Mouse (Mus musculus): ENCODE results near the gene Kcnj3. TPM values are rescaled to one million over a fixed set of nuclear protein-coding genes. Genes with fewer than 3 reads are reported as not detected.

Kcnj3 gene
- 3.9 and 5.1 TPM in 2 replicates for polyA plus RNA-seq (2015; fragmentation: Nextera tagmentation; extraction: Ambion mirVana)

DNA sequence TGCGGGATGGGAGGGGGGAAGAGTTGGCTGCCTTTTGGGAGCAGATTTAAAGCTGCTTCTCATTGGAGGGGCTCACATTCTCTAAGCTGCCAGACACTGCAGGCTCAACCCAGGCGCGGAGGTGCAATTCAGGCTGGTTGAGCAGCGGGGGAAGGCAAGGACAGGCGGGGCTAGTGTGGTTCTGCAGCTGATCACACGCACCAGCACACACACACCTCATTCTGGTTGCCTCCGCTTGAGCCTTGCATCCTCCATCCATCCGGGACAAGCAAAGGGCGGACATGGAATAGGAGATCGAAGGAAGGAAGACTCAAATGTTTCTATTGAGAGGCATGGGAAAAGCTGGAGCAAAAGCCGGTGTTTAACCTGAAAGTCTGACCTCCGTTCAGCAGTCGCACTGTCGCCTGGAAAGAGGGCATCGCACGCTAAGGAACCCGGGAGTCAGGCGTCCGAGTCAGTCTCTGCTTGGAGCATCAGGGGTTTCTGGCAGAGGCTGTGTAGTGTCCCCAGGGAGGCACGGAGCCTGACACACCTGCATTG lies at the start of gene Kcnj3:
TSS of gene Kcnj3 (plus strand) at position 250 of the 540 bp plus-strand sequence.
- Histone ChIP-seq H3K4me2 (peak within 1 kb of the TSS; percentile 95), H3K9me3 (no peaks in the 10 kb centered on the region), H3K4me1 (replicated peaks) (peaks cover 24% of the 10 kb centered on the region), H3K27me3 (0 out of 2 replicates have a peak, but pooled peaks cover 4% of the 10 kb centered on the region), H3K27ac (peak within 1 kb of the TSS; percentile 69), H3K36me3 (no peaks in the 10 kb centered on the region), H3K4me3 (peak within 1 kb of the TSS; percentile 63), H3K9ac (peak within 1 kb of the TSS; percentile 81)
- under 1% methylated on average over 20 of the region's 20 CpGs for WGBS
- ATAC-seq (ENCODE audit: low FRiP score) = peak; percentile 84

DNA sequence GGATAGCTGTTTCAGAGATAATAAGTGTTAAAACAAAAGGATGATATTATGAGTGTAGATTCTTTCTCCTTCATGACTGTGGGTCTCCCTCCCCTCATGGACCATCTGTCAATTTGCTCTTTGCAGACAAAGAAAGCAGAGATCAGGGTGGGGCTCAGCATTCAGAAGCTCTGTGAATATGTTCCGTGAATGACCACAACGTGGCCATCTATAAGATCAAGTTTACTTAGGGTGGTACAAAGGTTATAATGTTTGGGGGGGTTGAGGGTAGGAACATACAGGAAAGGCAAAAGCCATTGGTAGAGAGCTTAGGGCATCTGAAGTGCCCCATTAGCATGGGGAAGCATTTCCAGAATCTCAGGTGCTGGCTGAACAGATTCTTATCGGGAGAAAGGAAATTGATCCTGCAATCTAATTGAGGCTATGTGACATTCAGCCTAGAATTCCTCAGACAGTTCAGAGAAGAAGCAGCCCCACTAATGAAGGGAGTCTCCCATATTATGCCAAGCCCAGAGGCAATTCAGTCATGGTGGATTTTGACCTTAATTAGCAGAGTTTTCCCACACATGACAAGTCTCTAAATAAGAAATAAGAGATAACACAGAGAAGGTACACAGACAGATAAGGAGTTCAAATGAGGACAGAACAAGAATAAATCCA lies 45.3 kb upstream of the Kcnj3 start:
- no peak overlapping the region for H3K9ac ChIP-seq
- peak overlapping the region; percentile 40; the same call in 1 of the 2 replicates for H3K27ac ChIP-seq
- no peak overlapping the region for H3K4me3 ChIP-seq
- no peak for ATAC-seq (ENCODE audit: low FRiP score)
- H3K27me3 ChIP-seq = no peaks in the 10 kb centered on the region
- H3K4me1 ChIP-seq (replicated peaks) = peaks cover 5% of the 10 kb centered on the region; the same call in 1 of the 2 replicates
- 63% methylated on average over 3 of the region's 3 CpGs for WGBS
- H3K4me2 ChIP-seq = no peak overlapping the region
- no peaks in the 10 kb centered on the region for H3K9me3 ChIP-seq
- H3K36me3 ChIP-seq = no peaks in the 10 kb centered on the region

DNA sequence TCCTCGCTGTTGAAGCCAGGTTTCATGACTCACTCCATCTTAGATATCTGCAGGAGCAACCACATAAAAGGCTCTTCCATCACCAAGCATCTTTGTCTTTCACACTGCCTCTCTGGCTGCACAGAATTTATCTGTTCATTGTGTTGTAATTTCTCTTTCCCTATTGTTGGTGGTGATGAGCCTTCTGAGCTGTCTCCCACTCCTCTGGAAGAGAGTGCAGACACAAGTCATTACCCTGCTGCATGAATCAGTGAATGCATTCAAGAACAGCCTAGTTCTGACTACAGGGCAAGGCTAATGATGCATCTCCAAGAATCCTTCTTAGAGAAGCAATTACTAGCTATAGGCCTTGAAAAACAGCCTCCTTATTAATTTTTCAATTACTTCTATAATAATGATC lies 30.5 kb upstream of the Kcnj3 start:
- Histone ChIP-seq H3K27ac (peak overlapping the region; percentile 15; the same call in 1 of the 2 replicates), H3K27me3 (no peaks in the 10 kb centered on the region), H3K4me2 (no peak overlapping the region), H3K36me3 (no peaks in the 10 kb centered on the region), H3K9ac (no peak overlapping the region), H3K4me3 (no peak overlapping the region), H3K4me1 (replicated peaks) (no peaks in the 10 kb centered on the region), H3K9me3 (no peaks in the 10 kb centered on the region)
- no peak for ATAC-seq (ENCODE audit: low FRiP score)
- 68% methylated on average over 1 of the region's 1 CpGs for WGBS

DNA sequence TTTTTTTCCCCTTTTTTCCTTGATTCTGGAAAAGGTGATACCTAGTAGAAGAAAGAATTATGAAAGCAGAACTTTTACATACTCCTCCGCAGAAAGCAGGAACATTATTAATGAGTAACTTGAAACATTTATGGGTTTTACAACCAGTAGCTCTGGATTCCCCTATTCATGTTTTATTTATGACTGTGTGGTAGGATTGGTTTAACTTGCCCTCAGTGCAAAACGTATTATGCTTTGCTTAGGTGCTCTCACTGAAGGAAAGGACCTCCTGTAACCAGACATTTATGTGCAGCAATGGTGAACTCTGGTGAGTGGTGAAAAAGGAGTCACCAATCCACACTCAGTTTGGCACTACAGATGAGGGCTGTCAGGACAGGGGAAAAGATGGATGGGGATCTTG lies 8.1 kb upstream of the Kcnj3 start:
- no peak for ATAC-seq (ENCODE audit: low FRiP score)
- Histone ChIP-seq H3K27me3 (no peaks in the 10 kb centered on the region), H3K36me3 (no peaks in the 10 kb centered on the region), H3K27ac (no peak overlapping the region), H3K4me1 (replicated peaks) (no peaks in the 10 kb centered on the region), H3K9me3 (no peaks in the 10 kb centered on the region), H3K9ac (no peak overlapping the region), H3K4me3 (no peak overlapping the region), H3K4me2 (no peak overlapping the region)
- WGBS = 63% methylated on average over 2 of the region's 2 CpGs

DNA sequence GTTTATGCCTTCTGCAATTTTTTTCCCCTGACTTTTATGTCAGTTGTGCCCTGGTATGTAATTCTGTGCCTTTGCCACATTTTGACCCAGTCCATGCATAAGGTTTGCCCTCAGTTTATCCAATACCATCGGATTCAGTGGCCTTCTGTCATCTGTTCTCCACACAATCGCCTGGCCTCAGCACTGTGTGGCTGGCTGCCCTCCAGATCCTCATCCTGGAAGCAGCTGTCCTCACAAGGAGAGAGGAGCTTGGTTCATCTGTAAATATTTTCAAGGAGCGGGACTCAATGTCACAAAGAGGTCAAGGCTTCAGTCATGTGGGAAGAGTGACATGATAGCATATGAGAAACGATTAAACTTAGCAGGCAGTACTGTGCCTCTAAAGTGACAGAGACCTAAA lies 3.7 kb upstream of the Kcnj3 start:
- H3K36me3 ChIP-seq = no peaks in the 10 kb centered on the region
- H3K27me3 ChIP-seq = no peaks in the 10 kb centered on the region
- H3K4me3 ChIP-seq = no peak overlapping the region
- no peak for ATAC-seq (ENCODE audit: low FRiP score)
- no peak overlapping the region for H3K27ac ChIP-seq
- no peaks in the 10 kb centered on the region for H3K9me3 ChIP-seq
- H3K4me2 ChIP-seq = no peak overlapping the region
- 70% methylated on average over 4 of the region's 4 CpGs for WGBS
- peaks cover 16% of the 10 kb centered on the region for H3K4me1 ChIP-seq (replicated peaks)
- H3K9ac ChIP-seq = no peak overlapping the region

DNA sequence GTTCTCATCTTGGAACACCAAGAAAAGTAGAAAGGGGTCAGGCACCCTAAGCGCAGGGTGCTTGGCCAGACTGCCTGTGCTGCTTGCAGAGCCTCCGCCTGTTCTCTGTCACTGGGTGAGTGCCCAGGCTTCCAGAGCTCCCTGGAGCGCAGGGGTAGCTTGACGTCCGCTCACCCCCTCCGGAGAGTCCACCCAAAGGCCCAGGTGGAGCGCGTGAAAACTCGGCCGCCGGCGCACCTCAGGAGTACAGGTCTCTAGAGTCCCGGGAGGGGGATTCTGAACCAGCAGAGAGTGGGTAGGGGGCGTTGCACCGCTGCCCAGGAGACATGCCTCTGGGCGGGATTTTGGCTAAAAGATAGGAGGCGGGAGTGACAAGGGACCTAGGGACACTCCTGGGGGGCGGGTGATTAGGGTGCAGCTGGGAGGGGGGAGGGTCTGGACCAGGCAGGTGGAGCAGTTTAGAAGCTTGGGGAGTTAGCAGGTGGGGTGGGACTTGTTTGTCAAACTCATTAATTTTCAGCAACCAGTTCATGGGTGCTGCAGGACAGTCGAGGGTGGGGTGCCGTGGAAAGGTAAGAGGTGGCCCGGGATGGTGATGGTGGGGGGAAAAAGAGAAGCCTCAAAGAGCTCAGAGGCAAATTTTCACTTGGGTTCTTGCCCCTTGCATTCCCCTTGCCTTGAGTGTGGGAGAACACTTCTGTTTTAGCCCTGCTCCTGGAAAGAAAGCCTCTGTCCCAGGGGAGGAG lies 664 bp downstream of the Kcnj3 start:
- Histone ChIP-seq H3K36me3 (no peaks in the 10 kb centered on the region), H3K4me1 (replicated peaks) (peaks cover 24% of the 10 kb centered on the region), H3K27ac (peak overlapping the region; percentile 69), H3K4me2 (peak overlapping the region; percentile 95), H3K9ac (peak overlapping the region; percentile 81), H3K27me3 (0 out of 2 replicates have a peak, but pooled peaks cover 4% of the 10 kb centered on the region), H3K9me3 (no peaks in the 10 kb centered on the region), H3K4me3 (peak overlapping the region; percentile 63)
- WGBS = 1% methylated on average over 21 of the region's 21 CpGs
- ATAC-seq (ENCODE audit: low FRiP score) = peak; percentile 67

DNA sequence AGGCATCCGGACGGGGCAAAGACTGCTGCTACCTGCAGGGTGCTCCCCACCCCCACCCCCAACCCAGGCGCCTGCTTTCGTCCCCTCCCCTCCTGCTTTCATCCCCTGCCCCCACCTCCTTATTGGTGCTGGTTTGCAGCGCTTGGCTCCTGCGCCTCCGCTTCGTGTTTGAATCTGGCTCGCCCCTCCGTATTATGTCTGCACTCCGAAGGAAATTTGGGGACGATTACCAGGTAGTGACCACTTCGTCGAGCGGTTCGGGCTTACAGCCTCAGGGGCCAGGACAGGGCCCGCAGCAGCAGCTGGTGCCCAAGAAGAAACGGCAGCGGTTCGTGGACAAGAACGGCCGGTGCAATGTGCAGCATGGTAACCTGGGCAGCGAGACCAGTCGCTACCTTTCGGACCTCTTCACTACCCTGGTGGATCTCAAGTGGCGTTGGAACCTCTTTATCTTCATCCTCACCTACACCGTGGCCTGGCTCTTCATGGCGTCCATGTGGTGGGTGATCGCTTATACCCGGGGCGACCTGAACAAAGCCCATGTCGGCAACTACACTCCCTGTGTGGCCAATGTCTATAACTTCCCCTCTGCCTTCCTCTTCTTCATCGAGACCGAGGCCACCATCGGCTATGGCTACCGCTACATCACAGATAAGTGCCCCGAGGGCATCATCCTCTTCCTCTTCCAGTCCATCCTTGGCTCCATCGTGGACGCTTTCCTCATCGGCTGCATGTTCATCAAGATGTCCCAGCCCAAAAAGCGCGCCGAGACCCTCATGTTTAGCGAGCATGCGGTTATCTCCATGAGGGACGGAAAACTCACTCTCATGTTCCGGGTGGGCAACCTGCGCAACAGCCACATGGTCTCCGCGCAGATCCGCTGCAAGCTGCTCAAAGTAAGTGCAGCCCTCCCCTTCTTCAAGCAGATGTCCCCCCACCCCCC lies 1.5 kb downstream of the Kcnj3 start:
- Histone ChIP-seq H3K27ac (peak overlapping the region; percentile 30; the same call in 1 of the 2 replicates), H3K9ac (peak overlapping the region; percentile 81), H3K4me1 (replicated peaks) (peaks cover 24% of the 10 kb centered on the region), H3K4me2 (peak overlapping the region; percentile 95), H3K27me3 (0 out of 2 replicates have a peak, but pooled peaks cover 4% of the 10 kb centered on the region), H3K9me3 (no peaks in the 10 kb centered on the region), H3K4me3 (peak overlapping the region; percentile 63), H3K36me3 (no peaks in the 10 kb centered on the region)
- WGBS = under 1% methylated on average over 51 of the region's 51 CpGs
- ATAC-seq (ENCODE audit: low FRiP score) = peak; percentile 63

DNA sequence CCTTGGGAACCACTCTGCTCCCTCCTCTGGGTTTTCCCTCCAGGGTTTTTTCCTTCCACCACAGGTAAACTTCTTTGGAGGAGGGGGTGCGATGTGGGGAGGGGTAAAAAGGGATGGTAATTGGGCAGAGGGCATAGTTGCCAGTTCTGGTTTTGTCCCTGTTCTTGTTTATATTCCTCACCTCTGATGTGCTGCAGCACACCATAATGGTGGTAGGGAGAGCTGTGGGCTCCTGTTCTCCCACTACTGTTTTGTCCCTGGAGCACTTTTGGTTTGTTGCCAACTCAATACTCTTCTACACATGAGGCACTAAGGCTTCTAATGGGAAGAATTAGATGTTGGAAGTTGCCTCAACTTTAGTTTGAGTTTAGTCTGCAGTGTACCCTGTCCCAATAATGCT lies 2.2 kb downstream of the Kcnj3 start:
- Histone ChIP-seq H3K27ac (no peak overlapping the region), H3K4me3 (peak overlapping the region; percentile 63), H3K9ac (peak overlapping the region; percentile 81; the same call in 1 of the 2 replicates), H3K4me1 (replicated peaks) (peaks cover 24% of the 10 kb centered on the region), H3K4me2 (peak overlapping the region; percentile 95), H3K9me3 (no peaks in the 10 kb centered on the region), H3K36me3 (no peaks in the 10 kb centered on the region), H3K27me3 (0 out of 2 replicates have a peak, but pooled peaks cover 4% of the 10 kb centered on the region)
- ATAC-seq (ENCODE audit: low FRiP score) = no peak
- WGBS = 11% methylated on average over 1 of the region's 1 CpGs

DNA sequence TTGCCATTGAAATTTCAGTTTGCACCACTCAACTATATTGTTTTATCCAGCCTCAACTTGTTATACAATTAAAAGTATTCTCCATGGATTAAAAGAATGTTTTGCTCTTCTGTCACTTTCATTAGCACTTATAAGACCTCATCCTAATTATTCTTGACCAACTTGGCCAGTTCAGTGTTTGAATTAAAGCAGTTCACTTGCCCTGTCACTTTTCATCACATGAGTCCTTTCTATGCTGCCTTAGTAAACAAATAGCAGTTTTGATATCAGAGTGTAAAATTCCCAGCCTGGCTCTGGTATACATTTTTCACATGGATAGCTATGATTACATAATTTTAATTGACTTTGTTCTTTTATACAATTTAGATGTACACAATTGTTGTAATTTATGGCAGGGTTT lies 3.4 kb downstream of the Kcnj3 start:
- Histone ChIP-seq H3K9ac (no peak overlapping the region), H3K27ac (no peak overlapping the region), H3K4me3 (no peak overlapping the region), H3K36me3 (no peaks in the 10 kb centered on the region), H3K4me2 (peak overlapping the region; percentile 38), H3K4me1 (replicated peaks) (peaks cover 24% of the 10 kb centered on the region), H3K9me3 (no peaks in the 10 kb centered on the region), H3K27me3 (0 out of 2 replicates have a peak, but pooled peaks cover 4% of the 10 kb centered on the region)
- ATAC-seq (ENCODE audit: low FRiP score) = no peak

DNA sequence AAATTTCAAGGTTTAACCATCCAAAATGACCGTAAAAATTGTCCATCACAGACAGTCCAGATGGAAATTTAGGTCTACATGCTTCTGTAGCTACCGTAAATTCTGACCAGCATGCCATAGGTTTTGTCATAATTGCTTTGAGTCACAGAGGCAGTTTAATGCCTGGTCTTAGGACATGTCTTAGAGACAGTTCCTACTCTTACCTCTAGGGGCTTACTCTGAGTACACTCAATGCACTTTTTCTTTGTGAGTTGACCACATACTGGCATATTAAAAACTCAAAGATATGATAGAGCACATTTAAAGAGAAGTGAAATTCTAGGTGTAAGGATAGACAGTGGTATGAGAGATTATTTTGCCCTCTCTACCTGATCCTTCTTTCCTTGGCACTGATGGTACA lies 6.2 kb downstream of the Kcnj3 start:
- peaks cover 12% of the 10 kb centered on the region for H3K4me1 ChIP-seq (replicated peaks)
- no peak overlapping the region for H3K27ac ChIP-seq
- 0 out of 2 replicates have a peak, but pooled peaks cover 4% of the 10 kb centered on the region for H3K27me3 ChIP-seq
- H3K9ac ChIP-seq = no peak overlapping the region
- H3K9me3 ChIP-seq = no peaks in the 10 kb centered on the region
- no peak overlapping the region for H3K4me3 ChIP-seq
- H3K36me3 ChIP-seq = no peaks in the 10 kb centered on the region
- no peak for ATAC-seq (ENCODE audit: low FRiP score)
- no peak overlapping the region for H3K4me2 ChIP-seq
- 85% methylated on average over 2 of the region's 2 CpGs for WGBS

DNA sequence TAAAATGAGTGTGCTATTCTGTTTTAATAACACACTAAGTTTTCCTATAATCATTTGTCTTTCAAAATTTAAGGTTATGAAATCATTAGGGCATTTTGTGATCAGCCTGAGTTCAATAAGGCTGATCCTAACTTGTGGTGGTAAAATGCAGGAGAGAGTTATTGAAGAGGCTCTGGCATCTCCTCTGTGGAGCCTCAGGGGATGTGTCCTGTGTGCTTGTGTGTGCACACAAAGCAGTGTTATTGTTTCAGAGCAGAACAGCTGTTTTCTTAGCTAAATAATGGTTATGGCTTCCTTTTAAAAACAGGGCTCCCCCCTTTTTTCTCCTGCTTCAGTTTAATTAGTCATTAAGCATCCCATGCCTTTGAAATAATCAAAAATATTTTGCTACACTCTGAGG lies 11.5 kb downstream of the Kcnj3 start:
- Histone ChIP-seq H3K27me3 (no peaks in the 10 kb centered on the region), H3K36me3 (no peaks in the 10 kb centered on the region), H3K9me3 (no peaks in the 10 kb centered on the region), H3K4me1 (replicated peaks) (peaks cover 12% of the 10 kb centered on the region), H3K4me2 (no peak overlapping the region), H3K4me3 (no peak overlapping the region), H3K9ac (no peak overlapping the region), H3K27ac (no peak overlapping the region)
- ATAC-seq (ENCODE audit: low FRiP score) = no peak
